Mouse (Mus musculus) kidney, adult 8-10 months (tissue): ENCODE results near the gene Itpr2.

Experiments used
- DNase-seq, 2 experiments: peaks; one replicate each; pipeline ENCODE4 v3.0.0; 2022

Gene Itpr2

DNA sequence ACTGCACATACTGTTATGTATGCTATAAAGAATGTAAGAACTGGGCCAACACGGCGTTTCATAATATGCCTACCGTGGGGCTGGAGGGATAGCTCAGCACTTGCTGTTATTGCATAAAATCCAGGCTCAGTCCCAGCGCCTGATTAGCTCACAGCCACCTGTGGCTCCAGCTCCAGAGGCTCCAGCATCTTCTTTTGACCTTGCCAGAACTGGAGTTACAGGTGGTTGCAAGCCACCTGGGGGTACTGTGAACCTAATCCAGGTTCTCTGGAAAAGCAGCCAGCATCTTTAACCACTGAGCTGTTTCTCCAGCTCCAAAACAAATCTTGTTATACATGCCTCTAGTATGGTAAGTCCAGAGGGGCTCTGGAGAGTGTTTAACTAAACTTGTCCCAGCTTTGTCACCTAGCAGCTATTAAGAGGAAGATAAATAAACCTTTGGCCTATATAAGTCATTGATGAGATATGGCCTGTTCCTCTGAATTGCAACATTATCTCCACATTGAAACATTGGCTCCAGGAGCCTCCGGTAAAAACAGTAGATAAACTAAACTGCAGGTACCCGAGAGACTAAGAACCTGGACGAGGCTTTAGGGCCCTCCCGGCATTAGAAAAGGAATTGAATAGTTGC is 37.9 kb downstream of the Itpr2 start:
- no peak for DNase-seq

DNA sequence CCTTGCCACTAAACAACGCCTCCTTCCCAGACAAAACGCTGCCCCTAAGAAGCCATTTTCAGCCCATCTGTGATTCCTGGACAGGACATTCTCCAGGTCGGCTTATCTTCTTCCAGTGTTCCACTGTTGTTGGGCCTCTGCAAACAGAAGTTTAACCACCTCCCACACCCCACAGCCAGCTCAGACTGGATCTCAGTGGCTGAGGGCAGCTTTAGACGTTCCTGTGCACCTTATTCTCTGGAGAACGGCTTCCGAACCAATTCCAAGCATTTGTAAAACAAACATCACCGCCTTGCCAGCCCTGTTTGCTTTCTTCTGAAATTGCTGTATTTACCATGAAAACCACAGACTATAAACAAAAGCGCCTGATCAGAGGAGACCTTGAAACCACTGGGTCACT is 41.1 kb downstream of the Itpr2 start:
- DNase-seq = peak; percentile 36 to 46

DNA sequence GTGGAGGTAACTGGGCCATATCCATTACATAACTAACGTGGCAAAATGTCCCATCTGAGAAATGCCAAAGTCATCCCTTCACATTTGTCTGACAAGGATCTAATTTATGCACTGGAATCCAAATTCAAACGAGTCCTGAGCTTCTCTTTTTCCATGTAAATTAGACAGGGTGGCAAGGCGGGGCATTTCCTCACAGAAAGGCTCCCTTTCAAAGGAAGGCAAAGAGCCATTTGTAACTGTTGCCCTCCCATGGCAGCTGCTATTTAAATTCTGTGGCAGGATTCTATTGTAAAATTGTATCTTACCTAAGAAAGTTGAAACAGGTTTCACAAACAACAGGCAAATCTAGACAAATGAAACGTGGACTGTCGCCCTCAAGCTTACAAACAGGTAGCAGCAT is 43.6 kb downstream of the Itpr2 start:
- DNase-seq = no peak

DNA sequence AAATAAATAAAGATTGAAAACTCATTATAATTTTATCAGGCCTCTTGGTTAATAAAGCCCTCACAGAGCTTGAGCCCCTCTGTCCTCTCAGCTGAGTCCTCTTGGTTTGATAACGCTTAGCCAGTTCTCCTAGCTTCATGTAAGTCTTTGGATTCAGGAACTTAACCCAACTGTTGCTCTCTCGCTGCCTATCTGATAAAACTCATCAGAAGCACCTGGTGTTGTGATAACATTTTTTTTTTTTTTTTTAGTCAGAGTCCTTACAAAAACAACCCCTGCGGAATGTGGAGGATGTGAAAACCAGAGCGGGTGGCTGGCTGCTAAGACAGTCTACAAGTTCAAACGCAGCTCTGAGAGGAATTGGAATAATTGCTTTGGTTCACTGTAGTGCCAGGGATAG is 45.3 kb downstream of the Itpr2 start:
- DNase-seq = no peak

DNA sequence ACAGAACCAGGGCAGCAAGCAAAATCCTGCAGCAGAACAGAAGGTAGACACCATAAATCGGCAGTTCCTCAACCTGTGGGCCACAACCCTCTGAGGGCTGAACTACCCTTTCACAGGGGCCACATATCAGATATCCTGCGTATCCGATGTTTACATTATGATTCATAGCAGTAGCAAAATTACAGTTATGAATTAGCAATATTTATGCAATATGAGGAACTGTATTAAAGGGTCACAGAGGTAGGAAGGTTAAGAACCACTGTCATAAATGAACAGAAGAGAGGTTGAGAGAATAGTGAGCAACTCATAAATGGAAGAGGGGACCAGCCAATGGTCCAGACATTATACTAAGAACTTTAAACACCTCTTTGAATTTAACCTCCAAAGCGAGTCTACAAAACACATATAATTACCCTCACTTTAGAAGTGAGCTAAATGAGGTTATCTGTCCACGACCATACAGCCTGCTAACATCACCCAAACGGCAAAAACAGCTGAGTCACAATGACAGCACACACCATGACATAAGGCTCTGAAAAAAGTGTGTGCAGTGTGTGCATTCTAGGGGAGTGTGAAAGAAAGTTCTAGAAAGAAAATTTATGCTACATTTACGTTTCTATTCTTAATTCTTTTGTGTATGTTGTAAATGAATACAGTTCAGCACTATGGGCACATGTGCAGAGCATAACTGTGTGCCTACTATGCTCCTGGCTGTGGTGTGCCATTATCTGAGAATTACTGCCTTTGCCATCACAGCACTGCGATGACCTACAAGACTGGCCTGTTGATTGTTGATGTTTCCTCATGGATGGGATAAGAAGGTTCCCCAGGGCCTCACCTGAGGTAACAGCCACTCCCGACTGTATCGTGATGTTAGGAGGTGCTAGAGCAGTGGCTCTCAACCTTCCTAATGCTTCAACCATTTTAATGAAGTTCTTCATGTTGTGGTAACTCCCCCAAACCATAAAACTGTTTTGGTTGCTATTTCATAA is 47.2 kb downstream of the Itpr2 start:
- no peak for DNase-seq

DNA sequence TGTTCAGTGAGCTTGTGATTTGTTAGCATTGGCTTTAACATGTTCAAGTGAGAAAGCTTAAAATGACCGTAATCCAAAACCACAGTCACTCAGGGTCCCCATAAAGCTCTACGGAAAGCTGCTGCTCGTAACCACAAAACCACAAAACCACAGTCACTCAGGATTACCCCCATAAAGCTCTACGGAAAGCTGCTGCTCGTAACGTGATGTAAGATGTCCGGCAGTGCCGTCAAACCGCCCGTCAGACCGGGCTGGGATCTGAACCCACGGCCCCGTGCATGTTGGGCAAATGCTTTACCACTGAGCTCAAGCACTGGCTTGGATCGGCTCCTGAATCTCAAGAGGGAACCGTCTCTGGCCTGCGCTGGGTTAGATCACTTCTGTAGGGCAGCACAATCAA is 49.5 kb downstream of the Itpr2 start:
- no peak for DNase-seq

DNA sequence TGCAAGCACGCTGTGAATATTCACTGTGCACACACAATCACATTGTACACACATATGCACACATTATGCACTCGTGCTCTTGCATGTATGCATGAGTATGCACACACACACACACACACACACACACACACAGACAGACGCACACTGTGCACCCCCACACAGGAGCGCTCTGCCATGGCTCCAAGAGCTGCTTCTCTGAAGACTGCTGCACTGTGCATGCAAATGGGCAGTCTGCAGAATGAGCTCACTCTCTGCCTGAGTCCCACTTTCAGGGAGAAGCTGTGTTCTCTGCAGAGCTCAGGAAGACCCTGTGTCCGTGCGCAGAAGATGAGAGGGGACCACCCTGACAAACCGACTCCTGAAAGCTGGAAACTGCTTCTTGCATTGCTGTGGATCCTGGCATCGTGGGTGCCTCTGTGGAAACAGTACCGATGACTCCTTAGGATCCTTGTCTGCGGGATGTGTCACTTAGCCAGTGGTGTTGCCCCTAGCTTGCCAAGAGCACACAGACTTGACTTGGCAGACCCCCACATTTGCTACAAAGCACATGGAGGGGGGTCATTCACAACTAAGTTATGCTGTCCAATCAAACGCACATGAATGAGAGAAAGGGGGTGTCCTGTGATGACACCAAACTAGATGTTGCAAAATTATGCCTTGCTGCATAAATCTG is 55.9 kb downstream of the Itpr2 start:
- no peak for DNase-seq

DNA sequence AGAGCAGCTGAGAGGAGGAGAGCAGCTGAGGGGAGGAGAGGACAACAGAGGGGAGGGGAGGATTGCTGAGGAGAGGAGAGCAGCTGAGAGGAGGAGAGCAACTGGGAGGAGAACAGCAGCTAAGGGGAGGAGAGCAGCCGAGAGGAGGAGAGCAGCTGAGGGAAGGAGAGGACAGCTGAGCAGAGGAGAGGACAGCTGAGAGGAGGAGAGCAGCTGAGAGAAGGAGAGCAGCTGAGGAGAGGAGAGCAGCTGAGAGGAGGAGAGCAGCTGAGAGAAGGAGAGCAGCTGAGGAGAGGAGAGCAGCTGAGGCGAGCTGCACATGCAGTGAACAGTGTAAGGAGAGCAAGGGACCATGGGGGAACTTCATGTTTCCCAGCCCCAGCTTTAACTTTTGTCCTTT is 62.2 kb downstream of the Itpr2 start:
- no peak for DNase-seq

DNA sequence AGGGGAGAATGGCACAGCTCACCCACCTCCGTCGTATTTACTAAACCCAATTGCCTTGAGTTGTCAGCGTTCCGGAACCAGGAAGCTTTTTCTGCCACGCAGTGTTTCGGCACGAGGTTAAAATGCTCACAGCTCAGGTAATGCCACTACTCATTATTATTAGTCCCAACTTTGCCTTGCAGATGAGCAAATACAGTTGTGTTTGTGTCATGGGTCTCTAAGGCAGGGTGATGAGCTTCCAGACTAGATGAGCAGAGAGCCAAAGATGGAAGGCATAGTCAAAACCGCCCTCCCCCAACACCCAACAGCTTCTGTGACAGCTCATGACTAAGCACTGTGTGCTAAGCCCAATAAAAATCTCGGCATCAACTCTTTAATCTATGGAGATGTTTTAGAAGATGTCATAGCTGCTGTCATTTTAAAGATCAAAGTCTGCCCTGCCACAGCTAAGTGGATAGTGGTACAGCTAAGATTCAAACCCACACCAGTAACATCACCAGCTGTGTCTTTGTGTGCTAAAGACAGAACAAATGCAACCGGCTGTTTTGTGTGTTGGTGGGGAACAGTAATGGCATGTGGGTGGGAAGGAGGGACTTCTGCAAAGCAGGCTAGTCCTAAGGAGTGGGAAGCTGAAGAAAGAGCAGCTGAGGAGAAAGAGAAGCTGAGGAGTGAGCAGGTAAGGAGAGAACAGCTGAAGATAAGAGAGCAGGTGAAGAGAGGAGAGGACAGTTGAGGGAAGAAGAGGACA is 62.8 kb downstream of the Itpr2 start:
- no peak for DNase-seq

DNA sequence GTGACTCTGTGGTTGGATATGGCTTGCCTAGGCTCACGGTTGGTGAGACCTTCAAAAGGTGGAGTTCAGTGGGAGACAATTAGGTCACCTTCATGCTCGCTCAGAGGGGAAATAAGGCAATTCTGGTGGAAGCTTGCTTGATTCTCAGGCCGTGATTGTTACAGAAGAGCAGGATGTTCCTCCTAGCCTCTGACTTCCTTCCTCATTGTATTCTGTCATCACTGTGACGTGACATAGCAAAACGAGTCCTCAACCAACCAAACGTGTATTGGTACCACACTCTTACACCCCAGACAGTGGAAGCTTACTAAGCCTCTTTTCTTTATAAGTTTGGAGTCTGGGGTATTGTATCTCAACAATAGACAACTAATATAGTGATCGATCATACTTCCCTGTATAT is 64.0 kb downstream of the Itpr2 start:
- no peak for DNase-seq

DNA sequence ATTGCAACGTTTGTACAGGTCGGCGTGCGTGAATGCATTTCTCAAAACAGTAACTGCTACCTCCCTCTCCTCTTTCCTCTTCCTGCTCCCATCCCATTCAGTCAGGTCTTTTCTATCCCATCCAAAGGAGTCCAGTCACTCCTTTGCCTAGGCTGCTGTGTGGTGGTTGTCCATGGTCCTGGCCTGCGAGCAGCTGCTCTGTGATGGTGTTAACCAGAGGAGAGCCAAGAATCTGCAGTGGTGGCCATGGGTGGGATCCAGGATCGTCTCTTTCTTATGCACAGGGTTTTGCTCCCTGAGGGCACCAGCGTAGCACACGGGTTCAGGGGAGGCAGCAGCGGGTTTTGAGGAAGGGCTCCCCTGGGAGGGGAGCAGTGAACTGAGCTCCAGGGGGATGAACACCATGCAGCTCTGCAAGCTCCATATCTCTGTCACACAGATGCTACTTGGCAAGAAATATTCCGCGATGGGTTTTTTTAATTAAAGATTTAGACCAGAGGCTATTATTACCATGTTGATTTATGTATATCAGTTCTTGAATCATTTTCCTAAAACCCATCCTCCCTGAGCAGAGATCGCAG is 65.0 kb downstream of the Itpr2 start:
- DNase-seq = no peak

DNA sequence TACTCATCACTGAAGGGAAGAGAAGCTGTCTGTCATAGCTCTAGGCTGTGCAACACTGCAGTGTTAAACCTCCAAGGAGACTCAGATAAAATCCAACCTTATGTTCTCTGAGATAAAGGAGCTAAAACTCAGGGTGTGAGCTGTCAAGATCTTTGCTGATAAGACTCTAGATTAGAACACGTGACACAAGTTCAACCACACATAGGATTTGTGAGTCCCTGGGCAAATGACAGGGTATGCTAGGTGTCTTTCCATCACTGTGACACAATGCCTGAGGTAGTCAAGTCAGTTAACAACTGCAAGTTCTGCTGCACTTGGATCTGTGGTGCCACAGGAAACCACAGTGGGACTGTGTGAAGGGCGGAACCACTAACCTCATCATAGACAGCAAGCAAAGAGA is 67.8 kb downstream of the Itpr2 start:
- DNase-seq = no peak

DNA sequence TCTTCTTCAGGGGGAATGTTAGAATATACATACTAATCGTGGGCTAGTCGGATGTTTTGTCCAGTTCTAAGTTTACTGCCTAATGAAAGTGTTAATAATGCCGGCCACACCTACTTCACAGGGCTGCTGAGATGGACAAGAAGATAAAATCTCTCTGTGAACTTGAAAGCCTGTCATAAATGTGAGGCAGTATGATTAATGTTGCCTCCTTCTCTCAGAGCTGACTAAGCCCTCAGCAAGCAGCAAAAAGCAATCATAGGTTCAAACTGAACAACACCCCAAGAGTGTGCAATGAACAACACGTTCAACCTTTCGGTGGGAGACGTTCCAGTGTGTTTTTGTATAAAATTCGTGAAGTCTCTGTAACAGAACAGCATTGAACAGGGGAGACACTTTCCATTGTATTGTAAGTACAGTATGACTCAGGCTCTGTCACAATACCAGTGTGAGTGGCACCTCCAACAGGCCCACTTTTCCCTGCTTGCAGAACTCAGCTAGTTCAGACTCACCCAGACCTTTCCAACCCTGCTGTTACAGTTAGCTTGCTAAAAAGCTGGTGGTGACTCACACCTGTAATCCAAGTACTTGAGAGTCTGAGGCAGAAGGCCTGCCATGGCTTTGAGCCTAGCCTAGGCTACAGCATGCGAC is 69.7 kb downstream of the Itpr2 start:
- DNase-seq = no peak

DNA sequence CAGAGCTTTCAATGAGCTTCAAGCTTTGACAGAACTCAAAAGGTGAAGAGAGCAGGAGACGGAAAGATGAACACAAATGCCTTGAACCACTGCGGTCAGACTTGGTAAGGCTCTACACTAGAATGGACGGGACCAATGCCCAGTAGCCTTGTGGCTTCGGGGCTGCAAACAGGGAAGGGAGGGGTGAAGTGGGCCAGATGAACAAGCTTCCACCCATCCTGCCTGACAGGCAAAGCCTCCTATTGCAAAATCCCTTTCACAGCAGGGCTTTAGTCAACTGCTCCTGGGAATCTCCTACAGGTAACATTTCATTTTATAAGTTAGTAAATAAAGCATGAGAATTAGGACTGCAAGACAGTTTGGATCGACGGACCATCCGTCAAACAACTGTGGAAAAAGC is 70.2 kb downstream of the Itpr2 start:
- DNase-seq = no peak

DNA sequence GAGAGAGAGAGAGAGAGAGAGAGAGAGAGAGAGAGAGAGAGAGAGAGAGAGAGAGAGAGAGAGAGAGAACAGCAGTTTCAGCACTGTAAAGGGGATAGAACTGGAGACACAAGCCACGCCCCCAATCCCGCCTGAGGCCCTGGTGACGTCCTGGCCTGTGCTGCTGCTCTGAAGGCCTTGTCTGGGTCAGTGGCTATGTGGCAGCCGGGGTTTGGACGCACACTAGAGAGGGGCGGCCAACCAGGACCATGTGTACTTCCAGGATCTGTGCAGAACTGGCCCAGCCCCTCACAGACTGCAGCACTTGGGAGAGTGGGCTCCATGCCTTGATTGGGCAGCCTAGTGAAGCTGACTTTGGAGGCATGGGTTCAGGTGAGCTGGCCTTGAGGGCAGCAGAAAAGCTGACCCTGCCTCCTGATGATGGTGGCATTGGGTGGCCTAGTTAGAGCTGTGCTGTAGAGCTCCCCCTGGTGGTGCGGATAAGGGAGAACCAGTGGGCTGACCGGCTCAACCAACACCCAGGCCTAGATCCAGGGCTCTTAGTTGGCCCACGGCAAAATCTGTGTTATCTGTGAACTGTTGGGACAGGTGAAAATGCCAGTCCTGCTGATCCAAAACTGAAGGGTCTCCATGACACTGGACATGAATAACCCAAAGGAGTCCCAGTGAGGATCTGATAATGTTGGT is 72.2 kb downstream of the Itpr2 start:
- DNase-seq = peak; percentile 15 to 42

DNA sequence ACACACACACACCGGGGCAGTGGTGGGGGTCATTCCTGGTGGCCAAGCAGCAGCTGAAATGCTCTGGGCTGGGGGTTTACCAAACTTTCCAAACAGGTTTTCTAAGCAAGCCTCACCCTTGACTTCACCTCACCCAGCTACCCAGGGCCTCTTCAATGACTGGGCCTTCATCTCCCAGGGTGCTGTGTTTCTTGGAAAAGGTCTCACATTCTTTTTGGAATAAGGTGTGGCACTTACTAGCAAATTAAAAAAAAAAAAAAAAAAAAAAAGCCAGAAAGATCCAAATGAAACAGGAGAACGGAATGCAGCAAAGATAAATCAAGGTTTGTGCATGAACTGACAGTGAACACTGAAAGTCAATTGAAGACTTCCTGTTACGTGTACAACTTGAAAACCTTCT is 77.2 kb downstream of the Itpr2 start:
- DNase-seq = no peak

DNA sequence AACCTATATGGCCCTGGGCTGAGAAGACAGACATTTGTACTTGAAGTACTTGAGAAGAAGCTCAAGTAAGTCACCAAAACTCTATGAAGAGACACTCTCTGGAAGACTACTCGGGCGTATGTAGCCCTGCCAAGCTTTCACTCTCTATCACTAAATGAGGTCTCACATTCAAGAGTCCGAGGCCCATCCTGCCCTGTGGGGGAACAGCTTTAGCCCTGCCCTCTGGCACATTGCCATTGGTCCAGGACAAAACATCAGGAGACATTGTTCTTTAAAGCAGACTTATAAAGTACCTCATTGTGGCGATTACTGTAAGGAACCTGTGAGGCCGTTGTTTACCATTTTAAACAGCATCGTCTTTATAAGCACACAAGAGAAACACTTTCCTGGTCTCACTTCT is 77.7 kb downstream of the Itpr2 start:
- no peak for DNase-seq

DNA sequence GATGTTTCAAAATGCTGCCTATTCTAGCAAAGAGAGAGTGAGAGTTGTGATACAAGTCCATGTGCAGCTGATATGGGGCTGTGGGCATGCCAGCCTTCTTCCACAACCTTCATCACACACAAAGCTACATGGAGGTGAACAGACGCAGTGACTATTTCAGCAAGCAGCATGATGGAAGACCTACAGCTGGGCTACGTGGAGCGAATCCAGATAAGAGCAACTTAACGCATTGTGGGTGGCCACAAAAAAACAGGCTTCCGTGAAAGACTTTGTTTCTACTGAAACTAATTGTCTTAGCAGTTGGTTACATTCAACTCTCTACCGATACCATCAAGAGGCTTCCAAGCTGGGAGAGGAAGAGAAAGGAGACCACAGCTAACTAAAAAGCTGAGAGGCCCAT is 81.3 kb downstream of the Itpr2 start:
- DNase-seq = no peak

DNA sequence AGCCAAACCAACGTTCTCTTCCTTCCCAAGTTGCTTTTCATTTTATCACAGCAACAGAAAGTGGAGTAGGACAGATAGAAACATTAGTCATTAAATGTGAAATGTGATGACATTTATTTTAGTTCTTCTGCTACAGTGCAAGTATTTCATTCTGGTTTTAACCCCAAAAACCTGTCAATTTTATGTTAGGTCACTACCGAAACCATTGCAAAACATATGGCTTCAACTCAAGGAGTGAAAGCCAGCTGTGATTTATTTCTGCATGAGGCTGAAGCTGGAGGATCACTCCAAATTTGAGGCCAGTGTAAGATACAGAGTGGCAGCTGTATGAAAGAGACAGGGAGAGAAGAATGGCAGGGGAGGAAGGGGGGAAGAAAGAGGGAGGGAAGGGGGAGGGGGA is 85.6 kb downstream of the Itpr2 start:
- DNase-seq = no peak

DNA sequence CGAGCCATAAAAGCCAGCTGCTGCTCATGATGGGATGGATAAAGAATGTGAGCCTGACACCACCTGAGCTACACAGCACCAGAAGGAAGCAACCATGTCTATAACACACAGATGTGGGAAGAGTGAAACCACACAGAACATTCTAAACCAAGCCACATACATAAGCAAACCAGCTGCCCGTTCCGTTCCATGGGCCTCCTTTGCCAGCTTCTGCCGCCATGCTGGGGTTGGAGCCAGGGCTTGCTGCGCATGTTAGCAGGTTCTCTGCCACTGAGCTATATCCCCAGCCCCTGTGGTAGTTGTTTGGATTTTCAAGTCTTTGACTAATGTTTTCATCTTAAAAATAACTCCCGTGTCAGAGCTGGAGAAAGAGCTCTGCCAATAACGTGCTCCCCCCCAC is 87.9 kb downstream of the Itpr2 start:
- no peak for DNase-seq

DNA sequence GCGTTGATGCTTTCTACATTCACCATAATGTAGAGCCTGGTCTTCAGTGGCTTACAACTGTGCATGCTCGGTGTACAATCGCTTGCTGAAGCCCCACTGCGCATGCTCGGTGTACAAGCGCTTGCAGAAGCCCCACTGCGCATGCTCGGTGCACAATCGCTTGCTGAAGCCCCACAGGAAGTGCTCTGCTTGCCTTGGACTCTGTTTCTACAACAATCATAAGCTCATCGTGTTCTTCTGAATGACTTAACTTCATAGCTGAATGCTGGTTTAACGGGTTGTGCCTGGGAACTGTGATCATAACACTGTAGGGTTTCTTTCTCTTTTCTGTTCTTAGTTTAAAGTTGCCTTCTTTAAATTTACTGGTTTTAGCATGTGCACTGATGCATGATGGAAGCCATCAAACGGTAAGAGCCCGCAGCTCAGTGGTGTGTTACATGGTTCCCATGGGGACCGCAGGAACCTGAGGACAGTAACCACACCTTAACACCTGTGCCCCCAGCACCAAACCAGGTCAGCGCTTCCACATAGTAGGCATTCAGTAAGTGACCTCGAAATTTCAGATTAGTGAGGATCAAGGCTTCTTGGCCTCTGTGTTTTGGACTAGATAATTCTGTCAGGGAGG is 90.5 kb downstream of the Itpr2 start:
- DNase-seq = no peak
